Mouse (Mus musculus) cerebellum, adult 2 months (tissue): Measurements from ENCODE around the gene Gtse1. TPM values are rescaled to one million over a fixed set of nuclear protein-coding genes. Genes with fewer than 3 reads are reported as not detected.

ENCODE experiments used
- DNase-seq, 2 experiments: peaks; one replicate each; pipeline ENCODE4 v3.0.0; 2021
- H3K27ac ChIP-seq: fragments of 200-500 bp; 2 replicates; pipeline ENCODE4 v1.5.1; 2012; ENCODE audit warnings: low read length, control low read depth, inconsistent platforms; ENCODE audit not compliant: insufficient read depth
- H3K27me3 ChIP-seq: fragments of 200-500 bp; 2 replicates; pipeline ENCODE4 v1.6.1; 2012; ENCODE audit warnings: inconsistent platforms, mild to moderate bottlenecking, low read length, moderate library complexity; ENCODE audit not compliant: control insufficient read depth, insufficient read depth
- H3K4me1 ChIP-seq: fragments of 200-500 bp; 2 replicates; pipeline ENCODE4 v1.6.1; 2011; ENCODE audit warnings: low read length; ENCODE audit not compliant: control insufficient read depth, insufficient read depth
- H3K4me3 ChIP-seq: fragments of 200-500 bp; replicated peaks from 2 replicates; pipeline ENCODE3; 2011; ENCODE audit warnings: mild to moderate bottlenecking, low read depth, low read length, control low read depth; ENCODE audit not compliant: insufficient read depth
- CTCF ChIP-seq: fragments of 200-500 bp; IDR thresholded peaks from 2 replicates; pipeline ENCODE4 v1.5.1; 2011; ENCODE audit warnings: low read depth, mild to moderate bottlenecking, control low read depth, low read length, moderate library complexity, borderline replicate concordance; ENCODE audit not compliant: insufficient read depth
- POLR2A ChIP-seq: fragments of 200-500 bp; IDR thresholded peaks from 2 replicates; pipeline ENCODE4 v1.6.1; 2011; ENCODE audit warnings: low read length, control low read depth, borderline replicate concordance; ENCODE audit not compliant: insufficient read depth
- WGBS: fragments of 180-500 bp; shearing (Covaris S2); methylation state at CpG from one replicate; pipeline ENCODE4 v1.1.7; 2018; 5-methylcytosine and 5-hydroxymethylcytosine counted together
- polyA plus RNA-seq: library from polyadenylated mRNA; depleted of rRNA; stranded (reverse); fragments of >200 nt; gene quantifications from 2 replicates; pipeline ENCODE4 v1.2.3, GENCODE M21; 2012; rRNA removed

The Gtse1 gene
- polyA plus RNA-seq, 1 experiment: 0.64 TPM

DNA sequence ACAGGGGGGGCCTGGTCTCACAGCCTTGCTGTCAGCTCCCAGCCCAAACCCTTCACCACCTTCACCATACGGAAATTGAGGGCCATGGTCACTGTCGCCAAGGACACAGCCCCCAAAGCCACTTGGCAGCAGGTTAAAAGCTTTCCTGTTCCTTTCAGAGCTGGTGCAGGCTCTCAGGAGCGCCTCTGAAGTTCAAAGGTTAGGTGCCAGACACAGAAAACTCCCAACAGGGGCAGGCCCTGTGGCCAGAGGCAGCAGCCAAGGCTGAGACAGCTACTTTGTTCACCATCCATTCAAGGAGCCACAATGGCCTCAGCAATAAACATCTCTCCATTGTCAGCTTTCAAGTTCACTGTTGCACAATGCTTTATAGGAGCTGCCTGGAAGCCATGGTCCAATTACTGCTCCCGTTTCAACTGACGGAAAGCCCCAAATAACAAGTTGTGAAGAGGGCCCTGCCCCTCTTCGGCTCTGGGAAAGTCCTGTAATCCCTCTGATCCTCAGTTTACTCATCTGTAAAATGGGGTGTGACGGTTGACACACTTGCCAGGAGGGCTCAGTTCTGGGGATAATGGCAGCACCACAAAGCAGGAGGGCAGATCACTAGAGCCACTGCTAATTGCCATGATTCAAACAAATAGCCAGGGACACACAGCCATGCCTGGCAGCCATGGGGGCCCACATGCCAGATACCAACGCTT lies 59.8 kb downstream of the Gtse1 start:
- Histone ChIP-seq H3K27me3 (no peaks in the 10 kb centered on the region), H3K4me1 (peaks cover 10% of the 10 kb centered on the region), H3K27ac (no peak overlapping the region), H3K4me3 (no peak overlapping the region)
- no peak for TF ChIP-seq CTCF
- TF ChIP-seq POLR2A: no peak
- DNase-seq: no peak
- 68% methylated on average over 8 of the region's 8 CpGs for WGBS

DNA sequence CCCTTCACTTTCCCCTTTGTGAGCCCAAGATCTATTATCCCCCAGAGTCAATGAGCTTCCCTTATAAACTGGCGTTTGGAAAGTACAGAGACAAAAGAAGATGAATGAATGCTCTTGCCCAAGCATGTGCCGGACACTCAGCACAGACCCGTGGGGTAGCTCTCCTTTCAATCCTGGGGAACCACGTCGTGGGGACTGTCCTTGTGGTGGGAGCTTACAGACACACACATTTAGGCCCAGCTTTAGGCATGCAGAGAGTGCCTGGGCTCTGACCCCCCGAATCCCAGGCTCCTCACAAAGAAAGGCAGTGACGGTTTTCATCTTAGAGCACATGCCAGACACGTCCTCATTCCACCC lies 60.3 kb downstream of the Gtse1 start:
- 80% methylated on average over 8 of the region's 8 CpGs for WGBS

DNA sequence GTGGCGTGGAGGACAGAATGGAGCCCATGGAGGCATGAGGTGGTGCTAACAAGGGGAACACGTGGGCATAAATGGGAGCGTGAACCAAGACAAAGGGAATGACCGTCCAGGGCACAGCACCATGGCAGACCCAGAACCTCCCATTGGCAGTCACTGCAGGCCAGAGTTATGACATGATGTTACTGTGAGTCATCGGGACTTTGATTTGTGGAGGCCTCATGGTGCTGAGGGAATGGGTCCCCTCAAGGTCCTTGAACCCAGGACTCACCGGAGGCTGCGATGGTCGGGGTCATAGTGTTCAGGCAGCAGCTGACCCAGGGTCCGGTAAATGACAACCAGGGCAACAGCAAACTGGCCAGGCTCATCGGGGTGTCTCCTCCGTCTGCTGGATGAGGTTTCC lies 62.3 kb downstream of the Gtse1 start:
- TF ChIP-seq CTCF (no peak), POLR2A (no peak)
- 86% methylated on average over 11 of the region's 11 CpGs for WGBS
- peaks cover 10% of the 10 kb centered on the region for H3K4me1 ChIP-seq

More for the DNA sequence above, 60.3 kb downstream of the Gtse1 start:
- no peak for DNase-seq
- H3K27me3 ChIP-seq: no peaks in the 10 kb centered on the region
- no peak overlapping the region for H3K27ac ChIP-seq
- no peak overlapping the region for H3K4me3 ChIP-seq
- TF ChIP-seq POLR2A (no peak), CTCF (no peak)
- peaks cover 10% of the 10 kb centered on the region for H3K4me1 ChIP-seq

More for the DNA sequence above, 62.3 kb downstream of the Gtse1 start:
- Histone ChIP-seq H3K4me3 (no peak overlapping the region), H3K27ac (no peak overlapping the region), H3K27me3 (no peaks in the 10 kb centered on the region)
- no peak for DNase-seq

Other genes with a start within 250 kb of the Gtse1 start
- gene Ppara, start 124.8 kb upstream of the Gtse1 start, polyA plus RNA-seq: 1.1 and 1.5 TPM in 2 replicates
- gene Cdpf1, start 48.0 kb upstream of the Gtse1 start, polyA plus RNA-seq: 21.6 and 24.1 TPM in 2 replicates
- 0.21 and 0.25 TPM in 2 replicates for gene Pkdrej, start 38.0 kb upstream of the Gtse1 start, polyA plus RNA-seq
- gene Ttc38, start 27.4 kb upstream of the Gtse1 start, polyA plus RNA-seq: 5.1 and 6.1 TPM in 2 replicates
- 72.9 and 73.4 TPM in 2 replicates for gene Trmu, start 19.6 kb downstream of the Gtse1 start, polyA plus RNA-seq
- gene Celsr1, start 174.0 kb downstream of the Gtse1 start, polyA plus RNA-seq: 0.49 and 0.60 TPM in 2 replicates
- gene Gramd4, start 197.9 kb downstream of the Gtse1 start, polyA plus RNA-seq: 36.0 and 40.4 TPM in 2 replicates